Comparison of ENCODE assay signal across 16 mouse cellular contexts in genomic region chr9:22761487-22761886, GRCm38 (mm10).
"Had no signal": no experiment of that assay in that cellular context is flagged by ENCODE, and none has a peak within 500 bp of the region (broad histone marks: within the 10 kb centered on the region; RNA-seq: fewer than 3 reads in every experiment).

No protein-coding gene starts in this region.

- H3K9ac ChIP-seq: neural tube, embryonic 12.5 days; neural tube, embryonic 13.5 days; neural tube, embryonic 15.5 days; stomach, embryonic 15.5 days had no signal

- H3K27me3 ChIP-seq: neural tube, embryonic 12.5 days; neural tube, embryonic 13.5 days; neural tube, embryonic 15.5 days; stomach, embryonic 15.5 days had no signal

- H3K4me1 ChIP-seq: neural tube, embryonic 12.5 days; neural tube, embryonic 13.5 days; neural tube, embryonic 15.5 days; stomach, embryonic 15.5 days had no signal

- H3K4me2 ChIP-seq: neural tube, embryonic 12.5 days; neural tube, embryonic 13.5 days; neural tube, embryonic 15.5 days; stomach, embryonic 15.5 days had no signal

- DNase-seq: retina, postnatal 1 day; right cerebral cortex, adult 18-20 months; right cerebral cortex, postnatal 14 days; right cerebral cortex, postnatal 25 days; right cerebral cortex, postnatal 4 days; spleen, adult 18-20 months; thymus, adult 18-20 months; thymus, adult 2 months; thymus, postnatal 14 days; thymus, postnatal 25 days; thymus, postnatal 36 days; thymus, postnatal 4 days had no signal

- H3K27ac ChIP-seq: neural tube, embryonic 12.5 days; neural tube, embryonic 13.5 days; neural tube, embryonic 15.5 days; stomach, embryonic 15.5 days had no signal

- H3K4me3 ChIP-seq: neural tube, embryonic 12.5 days; neural tube, embryonic 13.5 days; neural tube, embryonic 15.5 days; stomach, embryonic 15.5 days had no signal

- H3K9me3 ChIP-seq: neural tube, embryonic 12.5 days; neural tube, embryonic 13.5 days; neural tube, embryonic 15.5 days; stomach, embryonic 15.5 days had no signal

- H3K36me3 ChIP-seq: neural tube, embryonic 12.5 days; neural tube, embryonic 13.5 days; neural tube, embryonic 15.5 days; stomach, embryonic 15.5 days had no signal
